Mouse (Mus musculus): ENCODE results near the gene Cdc40. TPM values are rescaled to one million over a fixed set of nuclear protein-coding genes. Genes with fewer than 3 reads are reported as not detected.

The Cdc40 gene
- polyA plus RNA-seq, 1 experiment: 9.3 TPM

GRCm38 (mm10) chr10:40843841-40844240 lies 39.3 kb downstream of the Cdc40 start:
- Histone ChIP-seq H3K4me2 (ENCODE audit: low read depth) (no peak overlapping the region), H3K4me3 (no peak overlapping the region), H3K36me3 (ENCODE audit: control insufficient read depth, insufficient read depth) (peaks cover 33% of the 10 kb centered on the region), H3K27me3 (ENCODE audit: control insufficient read depth, insufficient read depth, insufficient read length) (no peaks in the 10 kb centered on the region), H3ac (ENCODE audit: control insufficient read depth, insufficient read length) (no peak overlapping the region), H3K79me2 (ENCODE audit: control insufficient read depth, insufficient read depth) (no peaks in the 10 kb centered on the region)
- TF ChIP-seq MAX (IDR thresholded peaks at IDR 0.05; ENCODE audit: low read depth) (no peak), TCF12 (IDR thresholded peaks at IDR 0.05; ENCODE audit: insufficient read depth, poor library complexity, severe bottlenecking) (no peak), CEBPB (IDR thresholded peaks at IDR 0.05; ENCODE audit: insufficient read depth, poor library complexity, severe bottlenecking) (no peak), REST (IDR thresholded peaks at IDR 0.05; ENCODE audit: insufficient read depth, insufficient read length) (no peak), USF1 (IDR thresholded peaks at IDR 0.05; ENCODE audit: low read depth) (no peak), POLR2A (IDR thresholded peaks at IDR 0.05; ENCODE audit: insufficient read length, low read depth) (no peak), POLR2AphosphoS2 (IDR thresholded peaks at IDR 0.05; ENCODE audit: insufficient read length, low read depth) (no peak), SRF (IDR thresholded peaks at IDR 0.05; ENCODE audit: control insufficient read depth, insufficient read length, low read depth) (no peak), MYOD1 (IDR thresholded peaks at IDR 0.05; ENCODE audit: control insufficient read depth in 1 of 3, insufficient read length in 2 of 3, low read depth in 2 of 3) (no peak)

GRCm38 (mm10) chr10:40840086-40840485 lies 43.0 kb downstream of the Cdc40 start:
- H3K79me2 ChIP-seq (ENCODE audit: control insufficient read depth, insufficient read depth): no peaks in the 10 kb centered on the region
- peaks cover 22% of the 10 kb centered on the region for H3K36me3 ChIP-seq (ENCODE audit: control insufficient read depth, insufficient read depth)
- no peak for TF ChIP-seq E2F4 (IDR thresholded peaks at IDR 0.05; ENCODE audit: insufficient read depth)
- no peak for TF ChIP-seq MYOD1 (IDR thresholded peaks at IDR 0.05; ENCODE audit: control insufficient read depth in 1 of 3, insufficient read length in 2 of 3, low read depth in 2 of 3)
- no peak for TF ChIP-seq TCF3 (IDR thresholded peaks at IDR 0.05; ENCODE audit: insufficient read length, low read depth)
- no peak for TF ChIP-seq MAX (IDR thresholded peaks at IDR 0.05; ENCODE audit: low read depth)
- TF ChIP-seq TCF12 (IDR thresholded peaks at IDR 0.05; ENCODE audit: insufficient read depth, poor library complexity, severe bottlenecking): no peak
- TF ChIP-seq CEBPB (IDR thresholded peaks at IDR 0.05; ENCODE audit: insufficient read depth, poor library complexity, severe bottlenecking): no peak
- no peak for TF ChIP-seq SRF (IDR thresholded peaks at IDR 0.05; ENCODE audit: control insufficient read depth, insufficient read length, low read depth)
- TF ChIP-seq REST (IDR thresholded peaks at IDR 0.05; ENCODE audit: insufficient read depth, insufficient read length): no peak
- TF ChIP-seq POLR2AphosphoS2 (IDR thresholded peaks at IDR 0.05; ENCODE audit: insufficient read length, low read depth): no peak
- no peak for TF ChIP-seq USF1 (IDR thresholded peaks at IDR 0.05; ENCODE audit: low read depth)
- no peak for TF ChIP-seq MYOG (IDR thresholded peaks at IDR 0.05; ENCODE audit: control insufficient read depth in 1 of 3, insufficient read depth in 1 of 3, insufficient read length in 2 of 3, low read depth in 2 of 3)
- no peak for TF ChIP-seq POLR2A (IDR thresholded peaks at IDR 0.05; ENCODE audit: insufficient read length, low read depth)
- H3ac ChIP-seq (ENCODE audit: control insufficient read depth, insufficient read length): no peak overlapping the region
- no peaks in the 10 kb centered on the region for H3K27me3 ChIP-seq (ENCODE audit: control insufficient read depth, insufficient read depth, insufficient read length)
- no peak overlapping the region for H3K4me3 ChIP-seq
- no peak overlapping the region for H3K4me2 ChIP-seq (ENCODE audit: low read depth)

- Histone ChIP-seq H3K4me3 (no peak overlapping the region), H3K27me3 (ENCODE audit: control insufficient read depth, insufficient read depth, insufficient read length) (no peaks in the 10 kb centered on the region), H3K4me2 (ENCODE audit: low read depth) (no peak overlapping the region), H3K36me3 (ENCODE audit: control insufficient read depth, insufficient read depth) (peaks cover 37% of the 10 kb centered on the region), H3ac (ENCODE audit: control insufficient read depth, insufficient read length) (no peak overlapping the region), H3K79me2 (ENCODE audit: control insufficient read depth, insufficient read depth) (no peaks in the 10 kb centered on the region)
- TF ChIP-seq MYOD1 (IDR thresholded peaks at IDR 0.05; ENCODE audit: control insufficient read depth in 1 of 3, insufficient read length in 2 of 3, low read depth in 2 of 3): no peak
- TF ChIP-seq CEBPB (IDR thresholded peaks at IDR 0.05; ENCODE audit: insufficient read depth, poor library complexity, severe bottlenecking): no peak
- no peak for TF ChIP-seq MAX (IDR thresholded peaks at IDR 0.05; ENCODE audit: low read depth)
- no peak for TF ChIP-seq TCF3 (IDR thresholded peaks at IDR 0.05; ENCODE audit: insufficient read length, low read depth)
- TF ChIP-seq E2F4 (IDR thresholded peaks at IDR 0.05; ENCODE audit: insufficient read depth): no peak
- TF ChIP-seq POLR2AphosphoS2 (IDR thresholded peaks at IDR 0.05; ENCODE audit: insufficient read length, low read depth): no peak
- TF ChIP-seq SRF (IDR thresholded peaks at IDR 0.05; ENCODE audit: control insufficient read depth, insufficient read length, low read depth): no peak
- TF ChIP-seq TCF12 (IDR thresholded peaks at IDR 0.05; ENCODE audit: insufficient read depth, poor library complexity, severe bottlenecking): no peak
- no peak for TF ChIP-seq REST (IDR thresholded peaks at IDR 0.05; ENCODE audit: insufficient read depth, insufficient read length)
- TF ChIP-seq MYOG (IDR thresholded peaks at IDR 0.05; ENCODE audit: control insufficient read depth in 1 of 3, insufficient read depth in 1 of 3, insufficient read length in 2 of 3, low read depth in 2 of 3): no peak
- no peak for TF ChIP-seq USF1 (IDR thresholded peaks at IDR 0.05; ENCODE audit: low read depth)
- TF ChIP-seq POLR2A (IDR thresholded peaks at IDR 0.05; ENCODE audit: insufficient read length, low read depth): no peak
Measured at GRCm38 (mm10) chr10:40831267-40831666, 51.8 kb downstream of the Cdc40 start.

GRCm38 (mm10) chr10:40830312-40830711 lies 52.8 kb downstream of the Cdc40 start:
- no peak overlapping the region for H3K4me3 ChIP-seq
- H3ac ChIP-seq (ENCODE audit: control insufficient read depth, insufficient read length): no peak overlapping the region
- peak in 1 of 3 experiments; percentile 22 for TF ChIP-seq MYOD1 (IDR thresholded peaks at IDR 0.05; ENCODE audit: control insufficient read depth in 1 of 3, insufficient read length in 2 of 3, low read depth in 2 of 3)
- no peak for TF ChIP-seq REST (IDR thresholded peaks at IDR 0.05; ENCODE audit: insufficient read depth, insufficient read length)
- no peaks in the 10 kb centered on the region for H3K27me3 ChIP-seq (ENCODE audit: control insufficient read depth, insufficient read depth, insufficient read length)
- H3K79me2 ChIP-seq (ENCODE audit: control insufficient read depth, insufficient read depth): no peaks in the 10 kb centered on the region
- H3K36me3 ChIP-seq (ENCODE audit: control insufficient read depth, insufficient read depth): peaks cover 34% of the 10 kb centered on the region
- no peak overlapping the region for H3K4me2 ChIP-seq (ENCODE audit: low read depth)

- H3K4me3 ChIP-seq: no peak overlapping the region
- H3ac ChIP-seq (ENCODE audit: control insufficient read depth, insufficient read length): no peak overlapping the region
- H3K36me3 ChIP-seq (ENCODE audit: control insufficient read depth, insufficient read depth): peaks cover 12% of the 10 kb centered on the region
- no peaks in the 10 kb centered on the region for H3K79me2 ChIP-seq (ENCODE audit: control insufficient read depth, insufficient read depth)
- no peak overlapping the region for H3K4me2 ChIP-seq (ENCODE audit: low read depth)
- no peak for TF ChIP-seq SRF (IDR thresholded peaks at IDR 0.05; ENCODE audit: control insufficient read depth, insufficient read length, low read depth)
- no peak for TF ChIP-seq TCF3 (IDR thresholded peaks at IDR 0.05; ENCODE audit: insufficient read length, low read depth)
- no peak for TF ChIP-seq MYOG (IDR thresholded peaks at IDR 0.05; ENCODE audit: control insufficient read depth in 1 of 3, insufficient read depth in 1 of 3, insufficient read length in 2 of 3, low read depth in 2 of 3)
- no peak for TF ChIP-seq CEBPB (IDR thresholded peaks at IDR 0.05; ENCODE audit: insufficient read depth, poor library complexity, severe bottlenecking)
- TF ChIP-seq MYOD1 (IDR thresholded peaks at IDR 0.05; ENCODE audit: control insufficient read depth in 1 of 3, insufficient read length in 2 of 3, low read depth in 2 of 3): no peak
- TF ChIP-seq POLR2AphosphoS2 (IDR thresholded peaks at IDR 0.05; ENCODE audit: insufficient read length, low read depth): no peak
- no peak for TF ChIP-seq POLR2A (IDR thresholded peaks at IDR 0.05; ENCODE audit: insufficient read length, low read depth)
- no peak for TF ChIP-seq REST (IDR thresholded peaks at IDR 0.05; ENCODE audit: insufficient read depth, insufficient read length)
- no peaks in the 10 kb centered on the region for H3K27me3 ChIP-seq (ENCODE audit: control insufficient read depth, insufficient read depth, insufficient read length)
Measured at GRCm38 (mm10) chr10:40827706-40828105, 55.4 kb downstream of the Cdc40 start.

Data from myocyte (in vitro differentiated cells).